Mouse (Mus musculus) ES-Bruce4 (cell line): Measurements from ENCODE around the gene Grin1.

Source experiments
- CTCF ChIP-seq: IDR thresholded peaks from one replicate; pipeline ENCODE4 v1.8.1; 2011; ENCODE audit warnings: low read depth, low read length
- EP300 ChIP-seq: IDR thresholded peaks from 2 replicates; pipeline ENCODE4 v1.6.1; 2011; ENCODE audit warnings: low read depth, low read length; ENCODE audit not compliant: insufficient read depth
- POLR2A ChIP-seq: IDR thresholded peaks from one replicate; pipeline ENCODE4 v1.8.1; 2011; ENCODE audit warnings: low read length; ENCODE audit not compliant: insufficient read depth

- TF ChIP-seq POLR2A: no peak
- TF ChIP-seq CTCF: no peak
- TF ChIP-seq EP300: no peak
Observed at GRCm38 (mm10) chr2:25349499-25349898, 30.5 kb upstream of the Grin1 start.
